Mouse (Mus musculus): ENCODE measurements around the gene Igsf9.

Igsf9 gene

GRCm38 (mm10) chr1:172481540-172482280 is at the start of gene Igsf9:
TSS of gene Igsf9 (plus strand) at chr1:172481788.
- peak; percentile 93 for DNase-seq (ENCODE audit: low spot score)

GRCm38 (mm10) chr1:172431836-172432586 is 49.6 kb upstream of the Igsf9 start:
- no peak for DNase-seq (ENCODE audit: low spot score)

GRCm38 (mm10) chr1:172432587-172432955 is 49.0 kb upstream of the Igsf9 start:
- DNase-seq (ENCODE audit: low spot score): no peak

GRCm38 (mm10) chr1:172433012-172433850 is 48.4 kb upstream of the Igsf9 start:
- DNase-seq (ENCODE audit: low spot score): no peak

- no peak for DNase-seq (ENCODE audit: low spot score)
Observed at GRCm38 (mm10) chr1:172433851-172434165, 47.8 kb upstream of the Igsf9 start.

- no peak for DNase-seq (ENCODE audit: low spot score)
Observed at GRCm38 (mm10) chr1:172436785-172437184, 44.8 kb upstream of the Igsf9 start.

GRCm38 (mm10) chr1:172438621-172439020 is 43.0 kb upstream of the Igsf9 start:
- no peak for DNase-seq (ENCODE audit: low spot score)

GRCm38 (mm10) chr1:172440521-172440920 is 41.1 kb upstream of the Igsf9 start:
- DNase-seq (ENCODE audit: low spot score): no peak

GRCm38 (mm10) chr1:172441935-172442445 is 39.6 kb upstream of the Igsf9 start:
- no peak for DNase-seq (ENCODE audit: low spot score)

GRCm38 (mm10) chr1:172450226-172450625 is 31.4 kb upstream of the Igsf9 start:
- no peak for DNase-seq (ENCODE audit: low spot score)

GRCm38 (mm10) chr1:172450848-172451470 is 30.6 kb upstream of the Igsf9 start:
- no peak for DNase-seq (ENCODE audit: low spot score)

- no peak for DNase-seq (ENCODE audit: low spot score)
Observed at GRCm38 (mm10) chr1:172452911-172453310, 28.7 kb upstream of the Igsf9 start.

- no peak for DNase-seq (ENCODE audit: low spot score)
Observed at GRCm38 (mm10) chr1:172453810-172454209, 27.8 kb upstream of the Igsf9 start.

GRCm38 (mm10) chr1:172455416-172455815 is 26.2 kb upstream of the Igsf9 start:
- no peak for DNase-seq (ENCODE audit: low spot score)

- peak; percentile 24 for DNase-seq (ENCODE audit: low spot score)
Observed at GRCm38 (mm10) chr1:172456001-172456677, 25.4 kb upstream of the Igsf9 start.

- DNase-seq (ENCODE audit: low spot score): no peak
Observed at GRCm38 (mm10) chr1:172457196-172457595, 24.4 kb upstream of the Igsf9 start.

GRCm38 (mm10) chr1:172458041-172458440 is 23.5 kb upstream of the Igsf9 start:
- DNase-seq (ENCODE audit: low spot score): no peak

GRCm38 (mm10) chr1:172461602-172462001 is 20.0 kb upstream of the Igsf9 start:
- DNase-seq (ENCODE audit: low spot score): no peak

- no peak for DNase-seq (ENCODE audit: low spot score)
Observed at GRCm38 (mm10) chr1:172462534-172462933, 19.1 kb upstream of the Igsf9 start.

- DNase-seq (ENCODE audit: low spot score): no peak
Observed at GRCm38 (mm10) chr1:172463387-172464333, 17.9 kb upstream of the Igsf9 start.

Measured in layer of hippocampus, adult 11-12 months (tissue).